ENCODE assay signal across 28 mouse cellular contexts in genomic region chr1:173432411-173432810, GRCm38 (mm10). TPM values are rescaled to one million over a fixed set of nuclear protein-coding genes. Genes with fewer than 3 reads are reported as not detected.
DNase-seq lines count a peak whose midpoint lies in the region; ATAC-seq and TF ChIP-seq lines count a peak whose summit lies in the region.
"Had no signal": no experiment of that assay in that cellular context is flagged by ENCODE, and none has a peak within 500 bp of the region (broad histone marks: within the 10 kb centered on the region; RNA-seq: fewer than 3 reads in every experiment).

No protein-coding gene starts in this region.

- H3K36me3 ChIP-seq in spleen, adult 2 months (ENCODE audit: control insufficient read depth, insufficient read depth, low read length) = peaks cover 1% of the 10 kb centered on the region
- H3K36me3 ChIP-seq: embryonic facial prominence, embryonic 15.5 days; heart, embryonic 10.5 days; heart, embryonic 15.5 days; hindbrain, embryonic 12.5 days; liver, embryonic 12.5 days; neural tube, embryonic 13.5 days had no signal

- H3K4me1 ChIP-seq in spleen, adult 2 months (ENCODE audit: control insufficient read depth, insufficient read depth, insufficient read length) = peaks cover 16% of the 10 kb centered on the region; the same call in 1 of the 2 replicates
- H3K4me1 ChIP-seq: embryonic facial prominence, embryonic 15.5 days; forebrain, embryonic 13.5 days; heart, embryonic 10.5 days; heart, embryonic 15.5 days; hindbrain, embryonic 12.5 days; liver, embryonic 12.5 days; neural tube, embryonic 13.5 days had no signal

- peak in 1 of 2 experiments; percentile 47 for DNase-seq in spleen, adult 2 months (ENCODE audit: low read depth in 1 of 2, low spot score in 2 of 2)
- DNase-seq in spleen, postnatal 10 days (ENCODE audit: low spot score in 2 of 2) = no peak
- peak; percentile 21 for DNase-seq in ZHBTc4 (ENCODE audit: low read depth, low spot score)
- peak; percentile 78 for DNase-seq in naive thymus-derived CD4-positive, alpha-beta T cell, adult 2 months (ENCODE audit: low read depth)
- DNase-seq in right cerebral cortex, postnatal 14 days = no peak
- no peak for DNase-seq in yolk sac, embryonic 10.5 days (ENCODE audit: low spot score)
- no peak for DNase-seq in adrenal gland, postnatal 25 days
- DNase-seq: adrenal gland, postnatal 14 days; cerebellum, adult 18-20 months; cerebellum, postnatal 10 days; gastrocnemius, postnatal 10 days; kidney, adult 18-20 months; kidney, postnatal 36 days; left cerebral cortex, postnatal 4 days; liver, postnatal 0 days; lung, postnatal 36 days had no signal

- no peak overlapping the region for H3K4me3 ChIP-seq in spleen, adult 2 months (ENCODE audit: extremely low read depth, insufficient read depth, insufficient read length)
- H3K4me3 ChIP-seq: embryonic facial prominence, embryonic 15.5 days; forebrain, embryonic 13.5 days; heart, embryonic 10.5 days; heart, embryonic 15.5 days; hindbrain, embryonic 12.5 days; liver, embryonic 12.5 days; myocyte; neural tube, embryonic 13.5 days had no signal

- H3K27ac ChIP-seq in spleen, adult 2 months (ENCODE audit: insufficient read depth, low read length) = peak overlapping the region; percentile 71
- H3K27ac ChIP-seq: embryonic facial prominence, embryonic 15.5 days; forebrain, embryonic 13.5 days; heart, embryonic 10.5 days; heart, embryonic 15.5 days; hindbrain, embryonic 12.5 days; liver, embryonic 12.5 days; neural tube, embryonic 13.5 days had no signal

- 38% methylated on average over 2 of the region's 2 CpGs for WGBS in spleen, adult 2 months

- no peak for TF ChIP-seq CTCF in spleen, adult 2 months (IDR thresholded peaks at IDR 0.05; ENCODE audit: extremely low read depth, insufficient read depth, insufficient read length, insufficient replicate concordance)

- TF ChIP-seq POLR2A in spleen, adult 2 months (IDR thresholded peaks at IDR 0.05; ENCODE audit: low read depth, low read length) = no peak

- ATAC-seq in CD4-positive, CD25-positive, alpha-beta regulatory T cell, adult 4 months = peak; percentile 74
- ATAC-seq: forebrain, embryonic 13.5 days; liver, embryonic 12.5 days; liver, postnatal 0 days had no signal

- no peaks in the 10 kb centered on the region for H3K27me3 ChIP-seq in spleen, adult 2 months (ENCODE audit: control insufficient read depth, insufficient read depth, low read length)
- H3K27me3 ChIP-seq: embryonic facial prominence, embryonic 15.5 days; forebrain, embryonic 13.5 days; heart, embryonic 15.5 days; hindbrain, embryonic 12.5 days; liver, embryonic 12.5 days; neural tube, embryonic 13.5 days had no signal

RNA-seq across cellular contexts. Expression of gene Ifi206, which starts 58.4 kb away (rescaled TPM):
- polyA plus RNA-seq in spleen, adult 2 months (2012; rRNA removed) = 15.2 and 26.7 TPM in 2 replicates
- polyA plus RNA-seq in CD4-positive, CD25-positive, alpha-beta regulatory T cell, adult 4 months (2017; shearing (Covaris generic)) = 100 to 1,000 TPM in 1 of 2 experiments, 10 to 100 TPM in 1; 79.8 to 100 TPM
- total RNA-seq in adrenal gland, postnatal 25 days (2021) = 0.55 and 1.0 TPM in 2 replicates
- total RNA-seq: gastrocnemius, postnatal 10 days; layer of hippocampus, postnatal 25 days; left cerebral cortex, postnatal 4 days had no signal
- polyA plus RNA-seq: forebrain, embryonic 13.5 days; heart, embryonic 10.5 days; hindbrain, embryonic 12.5 days; midbrain, embryonic 11.5 days; midbrain, postnatal 0 days; neural tube, embryonic 13.5 days had no signal

Comparison
In these comparisons a context has a peak if more than half of its experiments do, and no peak if none do; other contexts are left out.
1. DNase-seq: peak in ZHBTc4 (single experiment) and naive thymus-derived CD4-positive, alpha-beta T cell, adult 2 months (single experiment); none in spleen, postnatal 10 days (0 of 2), right cerebral cortex, postnatal 14 days (single experiment), yolk sac, embryonic 10.5 days (single experiment) and adrenal gland, postnatal 25 days (single experiment).